Mouse (Mus musculus): Measurements from ENCODE around the gene Mrnip.

- TF ChIP-seq GATA1 (IDR thresholded peaks at IDR 0.05; ENCODE audit: low read length), result no peak
- TF ChIP-seq TAL1 (IDR thresholded peaks at IDR 0.05; ENCODE audit: low read length), result no peak
These were observed 26.4 kb downstream of the Mrnip start for GRCm38 (mm10) chr11:50200613-50201012.
